Mouse (Mus musculus) stomach, embryonic 16.5 days (tissue): Measurements from ENCODE around the gene Prss22. TPM values are rescaled to one million over a fixed set of nuclear protein-coding genes. Genes with fewer than 3 reads are reported as not detected.

ENCODE experiments used
- ATAC-seq: fragments of 200-750 bp; cut with Nextera tagmentation; 2 replicates; pipeline ENCODE4 v1.8.0; 2017; ENCODE audit warnings: moderate number of reproducible peaks, moderate TSS enrichment; ENCODE audit not compliant: insufficient read depth, low FRiP score
- H3K27ac ChIP-seq: fragments of 300-500 bp; sonication (generic); 2 replicates; pipeline ENCODE4 v1.5.1; 2014; ENCODE audit warnings: low read length
- H3K27me3 ChIP-seq: fragments of 300-500 bp; sonication (generic); 2 replicates; pipeline ENCODE4 v1.6.1; 2014; ENCODE audit warnings: low read length, control low read depth, mixed read lengths; ENCODE audit not compliant: control insufficient read depth, insufficient read depth
- H3K36me3 ChIP-seq: fragments of 300-500 bp; sonication (generic); 2 replicates; pipeline ENCODE4 v1.6.1; 2014; ENCODE audit warnings: low read length; ENCODE audit not compliant: control insufficient read depth, insufficient read depth
- H3K4me1 ChIP-seq: fragments of 300-500 bp; sonication (generic); 2 replicates; pipeline ENCODE4 v1.6.1; 2014; ENCODE audit warnings: low read length, control low read depth, mixed read lengths; ENCODE audit not compliant: control insufficient read depth, insufficient read depth
- H3K4me2 ChIP-seq: fragments of 300-500 bp; sonication (generic); 2 replicates; pipeline ENCODE4 v1.6.1; 2014; ENCODE audit warnings: low read depth, low read length, mixed read lengths
- H3K4me3 ChIP-seq: fragments of 300-500 bp; sonication (generic); replicated peaks from 2 replicates; pipeline ENCODE4 v1.5.1; 2014; ENCODE audit warnings: mild to moderate bottlenecking, low read length
- H3K9ac ChIP-seq: fragments of 300-500 bp; sonication (generic); 2 replicates; pipeline ENCODE4 v1.6.1; 2014; ENCODE audit warnings: low read length
- H3K9me3 ChIP-seq: fragments of 300-500 bp; sonication (generic); replicated peaks from 2 replicates; pipeline ENCODE4 v1.6.1; 2016; ENCODE audit warnings: low read length, control low read depth; ENCODE audit not compliant: control insufficient read depth
- WGBS: fragments of 180-500 bp; shearing (Covaris S2); extraction: QIAGEN DNeasy Blood & Tissue Kit; methylation state at CpG from one replicate; pipeline ENCODE4 v1.1.7; 2014; 5-methylcytosine and 5-hydroxymethylcytosine counted together
- polyA plus RNA-seq: library from polyadenylated mRNA; unstranded; fragments of >200 nt; fragmentation: Nextera tagmentation; extraction: Ambion mirVana; gene quantifications from 2 replicates; pipeline ENCODE4 v1.2.1, GENCODE M21; 2015

Prss22 gene
- polyA plus RNA-seq, 1 experiment from 2014 or later, result 4.2 TPM

- Histone ChIP-seq H3K4me3 (no peak overlapping the region), H3K9ac (no peak overlapping the region), H3K4me1 (no peaks in the 10 kb centered on the region), H3K4me2 (no peak overlapping the region), H3K27me3 (no peaks in the 10 kb centered on the region), H3K9me3 (no peaks in the 10 kb centered on the region), H3K36me3 (no peaks in the 10 kb centered on the region), H3K27ac (no peak overlapping the region)
- no peak for ATAC-seq
- 50% methylated on average over 2 of the region's 2 CpGs for WGBS
Observed at GRCm38 (mm10) chr17:24006930-24007329, 9.0 kb upstream of the Prss22 start.

- Histone ChIP-seq H3K27ac (no peak overlapping the region), H3K9me3 (no peaks in the 10 kb centered on the region), H3K36me3 (no peaks in the 10 kb centered on the region), H3K9ac (no peak overlapping the region), H3K27me3 (no peaks in the 10 kb centered on the region), H3K4me2 (no peak overlapping the region), H3K4me1 (no peaks in the 10 kb centered on the region), H3K4me3 (no peak overlapping the region)
- no peak for ATAC-seq
- 96% methylated on average over 3 of the region's 3 CpGs for WGBS
Observed at GRCm38 (mm10) chr17:24005049-24005448, 7.1 kb upstream of the Prss22 start.

- 90% methylated on average over 14 of the region's 14 CpGs for WGBS
- H3K36me3 ChIP-seq, result no peaks in the 10 kb centered on the region
- no peaks in the 10 kb centered on the region for H3K27me3 ChIP-seq
- H3K9ac ChIP-seq, result no peak overlapping the region
- no peaks in the 10 kb centered on the region for H3K4me1 ChIP-seq
- no peak overlapping the region for H3K4me2 ChIP-seq
- H3K9me3 ChIP-seq, result no peaks in the 10 kb centered on the region
- ATAC-seq, result no peak
- no peak overlapping the region for H3K27ac ChIP-seq
- no peak overlapping the region for H3K4me3 ChIP-seq
Observed at GRCm38 (mm10) chr17:24004071-24004665, 6.3 kb upstream of the Prss22 start.

GRCm38 (mm10) chr17:24000404-24000803, 2.5 kb upstream of the Prss22 start:
- H3K36me3 ChIP-seq, result no peaks in the 10 kb centered on the region
- H3K4me1 ChIP-seq, result 0 out of 2 replicates have a peak, but pooled peaks cover 5% of the 10 kb centered on the region
- no peak for ATAC-seq
- no peak overlapping the region for H3K4me2 ChIP-seq
- 25% methylated on average over 5 of the region's 5 CpGs for WGBS
- no peak overlapping the region for H3K27ac ChIP-seq
- H3K9me3 ChIP-seq, result no peaks in the 10 kb centered on the region
- no peaks in the 10 kb centered on the region for H3K27me3 ChIP-seq
- H3K4me3 ChIP-seq, result no peak overlapping the region
- H3K9ac ChIP-seq, result no peak overlapping the region

DNA sequence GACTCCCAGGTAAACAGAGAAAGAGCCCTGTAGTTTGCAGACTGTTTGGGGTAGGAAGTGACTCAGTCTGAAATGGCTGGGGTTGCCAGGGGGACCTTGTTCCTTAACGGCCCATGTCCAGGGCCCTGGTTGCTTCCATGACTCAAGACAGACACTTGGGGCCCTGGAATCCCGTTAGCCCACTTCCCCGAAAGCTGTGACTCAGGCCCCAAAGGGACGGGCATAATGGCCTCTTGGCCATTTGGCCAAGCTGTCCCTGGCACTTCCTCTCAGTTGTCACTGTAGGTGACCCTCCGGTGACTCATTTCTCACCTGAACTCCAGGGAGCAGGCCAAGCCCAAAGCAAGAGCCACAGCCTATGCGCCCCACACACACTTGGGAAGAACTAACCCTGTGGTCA, 483 bp upstream of the Prss22 start:
- WGBS, result 53% methylated on average over 6 of the region's 6 CpGs
- H3K9me3 ChIP-seq, result no peaks in the 10 kb centered on the region
- H3K4me2 ChIP-seq, result no peak overlapping the region
- peak overlapping the region; percentile 43 for H3K27ac ChIP-seq
- ATAC-seq, result no peak
- H3K9ac ChIP-seq, result 0 out of 2 replicates have a peak overlapping the region, but pooled peaks have one; percentile 13
- no peak overlapping the region for H3K4me3 ChIP-seq
- no peaks in the 10 kb centered on the region for H3K36me3 ChIP-seq
- H3K4me1 ChIP-seq, result peaks cover 12% of the 10 kb centered on the region; the same call in 1 of the 2 replicates
- H3K27me3 ChIP-seq, result no peaks in the 10 kb centered on the region

- no peaks in the 10 kb centered on the region for H3K9me3 ChIP-seq
- H3K27me3 ChIP-seq, result no peaks in the 10 kb centered on the region
- H3K36me3 ChIP-seq, result no peaks in the 10 kb centered on the region
- H3K9ac ChIP-seq, result no peak overlapping the region
- WGBS, result 38% methylated on average over 1 of the region's 1 CpGs
- peak overlapping the region; percentile 32; the same call in 1 of the 2 replicates for H3K27ac ChIP-seq
- no peak overlapping the region for H3K4me3 ChIP-seq
- ATAC-seq, result no peak
- H3K4me2 ChIP-seq, result no peak overlapping the region
- peaks cover 16% of the 10 kb centered on the region; the same call in 1 of the 2 replicates for H3K4me1 ChIP-seq
Observed at GRCm38 (mm10) chr17:23995421-23995820, 2.5 kb downstream of the Prss22 start.

DNA sequence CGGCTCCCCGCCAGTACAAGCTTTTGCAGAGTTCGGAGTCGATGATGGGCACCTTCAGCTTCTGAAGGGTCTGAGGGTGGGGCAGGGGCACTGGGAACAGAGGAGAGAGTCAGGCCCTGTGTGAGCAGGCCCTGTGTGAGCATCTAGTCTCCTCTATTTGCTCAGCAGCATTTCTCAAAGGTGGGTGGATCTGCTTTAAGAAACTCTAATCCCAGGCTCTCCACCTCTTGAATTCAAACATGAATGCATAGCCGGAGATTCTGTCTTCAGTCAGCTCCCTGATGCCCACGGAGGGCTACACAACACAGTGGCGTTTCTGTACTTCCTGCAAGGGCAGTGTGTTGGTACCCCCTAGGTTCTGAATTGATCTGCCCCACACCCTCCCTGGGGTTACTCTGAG, 3.2 kb downstream of the Prss22 start:
- Histone ChIP-seq H3K36me3 (no peaks in the 10 kb centered on the region), H3K27me3 (no peaks in the 10 kb centered on the region), H3K4me2 (no peak overlapping the region), H3K9ac (no peak overlapping the region), H3K27ac (peak overlapping the region; percentile 32), H3K9me3 (no peaks in the 10 kb centered on the region), H3K4me3 (no peak overlapping the region), H3K4me1 (peaks cover 16% of the 10 kb centered on the region; the same call in 1 of the 2 replicates)
- no peak for ATAC-seq
- 65% methylated on average over 7 of the region's 7 CpGs for WGBS

DNA sequence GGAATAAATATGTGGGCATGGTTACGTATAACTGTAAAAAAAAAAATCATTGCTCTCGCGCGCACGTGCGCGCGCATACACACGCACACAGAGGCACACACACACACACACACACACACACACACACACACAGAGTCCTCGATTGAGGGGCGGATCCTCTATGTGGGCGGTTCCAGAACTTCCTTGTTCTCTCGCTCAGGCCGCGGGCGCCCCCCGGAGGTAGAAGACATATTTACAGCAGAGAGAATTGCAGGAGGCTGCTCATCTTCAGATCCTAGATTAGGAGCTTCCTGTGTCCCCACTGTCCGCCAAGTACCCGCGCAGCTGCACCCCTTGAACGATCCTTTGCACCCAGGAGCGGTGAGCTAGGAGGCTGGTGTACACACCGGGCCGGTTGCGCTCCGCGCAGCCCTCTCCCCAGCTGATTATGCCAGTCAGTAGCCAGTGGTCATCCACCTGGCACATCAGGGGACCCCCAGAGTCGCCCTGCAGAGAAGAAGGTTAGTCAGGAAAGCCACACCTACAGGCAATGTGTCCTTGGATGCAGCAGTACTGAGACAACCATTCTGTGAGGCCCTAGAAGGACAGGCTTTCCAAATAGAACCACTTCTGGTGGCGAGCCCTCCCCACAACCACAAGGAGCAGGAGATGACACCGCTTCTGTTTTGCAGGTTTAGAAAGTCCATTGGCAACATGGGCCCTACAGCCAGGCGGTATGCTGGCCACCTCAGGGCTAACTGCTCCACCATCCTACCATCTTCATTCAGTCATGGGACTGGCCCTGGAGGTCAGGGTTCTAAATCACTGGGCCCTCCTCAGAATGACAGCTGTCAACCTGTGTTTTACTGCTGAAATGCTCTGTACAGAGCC, 4.1 kb downstream of the Prss22 start:
- Histone ChIP-seq H3K27ac (0 out of 2 replicates have a peak overlapping the region, but pooled peaks have one; percentile 28), H3K9ac (peak overlapping the region; percentile 64)
- WGBS, result 9% methylated on average over 31 of the region's 31 CpGs

More for the DNA sequence above, 4.1 kb downstream of the Prss22 start:
- peaks cover 16% of the 10 kb centered on the region; the same call in 1 of the 2 replicates for H3K4me1 ChIP-seq
- H3K4me2 ChIP-seq, result peak overlapping the region; percentile 57
- H3K4me3 ChIP-seq, result peak overlapping the region; percentile 34
- peak; percentile 69 for ATAC-seq
- no peaks in the 10 kb centered on the region for H3K27me3 ChIP-seq
- H3K36me3 ChIP-seq, result no peaks in the 10 kb centered on the region
- no peaks in the 10 kb centered on the region for H3K9me3 ChIP-seq
